Mouse (Mus musculus): ENCODE results near the gene Lsr. TPM values are rescaled to one million over a fixed set of nuclear protein-coding genes. Genes with fewer than 3 reads are reported as not detected.

Gene Lsr
- polyA plus RNA-seq, 1 experiment: 2.1 TPM

- Histone ChIP-seq H3K4me1 (peaks cover 38% of the 10 kb centered on the region), H3K36me3 (replicated peaks; ENCODE audit: low read length) (no peaks in the 10 kb centered on the region), H3K9me3 (no peaks in the 10 kb centered on the region), H3K4me3 (replicated peaks) (no peak overlapping the region), H3K27me3 (replicated peaks) (peaks cover 8% of the 10 kb centered on the region)
- TF ChIP-seq GATA1 (IDR thresholded peaks at IDR 0.05; ENCODE audit: borderline replicate concordance, low read length) (no peak), FLI1 (IDR thresholded peaks at IDR 0.05; ENCODE audit: low read length) (no peak)
These were observed 6.6 kb downstream of the Lsr start for GRCm38 (mm10) chr7:30966657-30967056.

DNA sequence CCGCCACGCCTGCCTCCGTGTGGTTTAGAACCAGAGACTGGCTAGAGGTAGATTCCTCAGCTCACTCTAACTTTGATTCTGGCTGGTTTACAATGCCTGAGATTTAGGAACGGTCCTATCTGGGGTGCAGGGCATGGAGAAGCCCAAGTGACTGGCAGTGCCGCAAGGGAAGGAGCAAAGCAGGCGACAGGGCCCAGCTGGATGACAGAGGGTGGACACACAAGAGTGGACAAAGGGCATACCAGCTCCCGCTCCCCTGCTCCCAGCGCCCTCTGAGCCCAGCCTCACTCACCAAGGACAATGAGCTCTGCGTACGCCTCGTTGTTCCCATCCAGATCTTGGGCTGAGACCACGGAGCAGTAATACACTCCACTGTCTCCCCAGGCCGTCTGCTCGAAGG lies 7.6 kb downstream of the Lsr start:
- Histone ChIP-seq H3K36me3 (replicated peaks; ENCODE audit: low read length) (no peaks in the 10 kb centered on the region), H3K4me1 (peaks cover 44% of the 10 kb centered on the region), H3K27me3 (replicated peaks) (peaks cover 5% of the 10 kb centered on the region), H3K4me3 (replicated peaks) (no peak overlapping the region), H3K9me3 (no peaks in the 10 kb centered on the region)
- no peak for TF ChIP-seq GATA1 (IDR thresholded peaks at IDR 0.05; ENCODE audit: borderline replicate concordance, low read length)
- TF ChIP-seq FLI1 (IDR thresholded peaks at IDR 0.05; ENCODE audit: low read length): no peak

DNA sequence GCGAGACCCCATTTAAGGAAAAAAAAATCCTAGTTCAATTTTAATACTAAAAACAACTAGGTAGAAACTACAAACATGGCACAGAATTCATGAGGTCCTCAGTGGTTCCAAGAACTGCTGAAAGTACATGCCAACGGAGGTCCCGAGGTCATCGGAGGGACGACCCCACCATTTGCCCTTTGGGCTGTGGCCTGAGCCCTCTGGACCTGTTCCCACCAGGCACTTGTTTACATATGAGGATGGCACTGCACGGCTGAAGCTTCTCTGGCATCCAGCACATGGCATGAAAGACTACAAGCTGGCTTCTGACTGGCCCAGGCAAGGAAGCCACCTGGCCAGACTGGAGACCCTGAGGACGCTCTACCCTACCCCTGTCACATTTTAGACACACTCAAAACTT lies 8.9 kb downstream of the Lsr start:
- Histone ChIP-seq H3K4me3 (replicated peaks) (no peak overlapping the region), H3K4me1 (peaks cover 46% of the 10 kb centered on the region), H3K9me3 (no peaks in the 10 kb centered on the region), H3K27me3 (replicated peaks) (peaks cover 5% of the 10 kb centered on the region), H3K36me3 (replicated peaks; ENCODE audit: low read length) (peaks cover 5% of the 10 kb centered on the region)
- TF ChIP-seq FLI1 (IDR thresholded peaks at IDR 0.05; ENCODE audit: low read length) (no peak), GATA1 (IDR thresholded peaks at IDR 0.05; ENCODE audit: borderline replicate concordance, low read length) (no peak)

- Histone ChIP-seq H3K4me1 (peaks cover 61% of the 10 kb centered on the region), H3K27me3 (replicated peaks) (peaks cover 5% of the 10 kb centered on the region), H3K9me3 (no peaks in the 10 kb centered on the region), H3K4me3 (replicated peaks) (no peak overlapping the region), H3K36me3 (replicated peaks; ENCODE audit: low read length) (peaks cover 20% of the 10 kb centered on the region)
- TF ChIP-seq GATA1 (IDR thresholded peaks at IDR 0.05; ENCODE audit: borderline replicate concordance, low read length): no peak
- no peak for TF ChIP-seq FLI1 (IDR thresholded peaks at IDR 0.05; ENCODE audit: low read length)
These were observed 10.4 kb downstream of the Lsr start for GRCm38 (mm10) chr7:30962862-30963261.

- Histone ChIP-seq H3K36me3 (replicated peaks; ENCODE audit: low read length) (peaks cover 26% of the 10 kb centered on the region), H3K27me3 (replicated peaks) (no peaks in the 10 kb centered on the region), H3K4me3 (replicated peaks) (no peak overlapping the region), H3K4me1 (peaks cover 60% of the 10 kb centered on the region), H3K9me3 (no peaks in the 10 kb centered on the region)
- no peak for TF ChIP-seq GATA1 (IDR thresholded peaks at IDR 0.05; ENCODE audit: borderline replicate concordance, low read length)
- no peak for TF ChIP-seq FLI1 (IDR thresholded peaks at IDR 0.05; ENCODE audit: low read length)
These were observed 13.4 kb downstream of the Lsr start for GRCm38 (mm10) chr7:30959786-30960349.

DNA sequence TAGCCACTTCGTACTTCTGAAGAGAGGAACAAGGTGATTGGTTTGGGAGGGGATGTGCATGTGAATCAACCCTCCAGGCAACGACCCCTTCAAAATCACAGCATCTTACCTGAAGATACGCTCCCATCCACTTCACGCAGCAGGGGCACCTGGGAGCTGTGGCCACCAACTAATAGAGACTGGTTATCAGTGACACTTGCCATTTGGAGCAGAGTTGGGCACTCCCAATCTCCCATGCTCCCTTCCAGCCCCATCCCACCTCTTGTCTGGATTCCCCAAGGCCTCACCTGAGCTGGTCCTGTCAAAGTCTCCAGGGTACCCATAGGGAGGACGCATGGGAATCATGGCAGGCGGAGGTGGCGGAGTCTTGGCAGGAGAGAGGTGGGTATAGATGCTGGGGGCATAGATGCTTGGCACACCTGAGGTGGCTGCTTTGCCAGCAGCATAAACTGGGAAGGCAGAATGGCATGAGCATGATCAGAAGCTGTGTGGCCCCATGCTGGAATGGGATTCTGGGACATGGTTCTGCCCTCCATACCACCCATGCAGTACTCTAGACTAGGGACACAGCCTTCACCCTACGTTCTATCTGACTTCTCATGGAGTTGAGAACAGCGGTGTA lies 14.3 kb downstream of the Lsr start:
- H3K4me3 ChIP-seq (replicated peaks): peak overlapping the region; percentile 98
- no peaks in the 10 kb centered on the region for H3K27me3 ChIP-seq (replicated peaks)
- TF ChIP-seq GATA1 (IDR thresholded peaks at IDR 0.05; ENCODE audit: borderline replicate concordance, low read length) (no peak), FLI1 (IDR thresholded peaks at IDR 0.05; ENCODE audit: low read length) (no peak)
- H3K36me3 ChIP-seq (replicated peaks; ENCODE audit: low read length): peaks cover 35% of the 10 kb centered on the region
- H3K4me1 ChIP-seq: peaks cover 68% of the 10 kb centered on the region
- no peaks in the 10 kb centered on the region for H3K9me3 ChIP-seq

DNA sequence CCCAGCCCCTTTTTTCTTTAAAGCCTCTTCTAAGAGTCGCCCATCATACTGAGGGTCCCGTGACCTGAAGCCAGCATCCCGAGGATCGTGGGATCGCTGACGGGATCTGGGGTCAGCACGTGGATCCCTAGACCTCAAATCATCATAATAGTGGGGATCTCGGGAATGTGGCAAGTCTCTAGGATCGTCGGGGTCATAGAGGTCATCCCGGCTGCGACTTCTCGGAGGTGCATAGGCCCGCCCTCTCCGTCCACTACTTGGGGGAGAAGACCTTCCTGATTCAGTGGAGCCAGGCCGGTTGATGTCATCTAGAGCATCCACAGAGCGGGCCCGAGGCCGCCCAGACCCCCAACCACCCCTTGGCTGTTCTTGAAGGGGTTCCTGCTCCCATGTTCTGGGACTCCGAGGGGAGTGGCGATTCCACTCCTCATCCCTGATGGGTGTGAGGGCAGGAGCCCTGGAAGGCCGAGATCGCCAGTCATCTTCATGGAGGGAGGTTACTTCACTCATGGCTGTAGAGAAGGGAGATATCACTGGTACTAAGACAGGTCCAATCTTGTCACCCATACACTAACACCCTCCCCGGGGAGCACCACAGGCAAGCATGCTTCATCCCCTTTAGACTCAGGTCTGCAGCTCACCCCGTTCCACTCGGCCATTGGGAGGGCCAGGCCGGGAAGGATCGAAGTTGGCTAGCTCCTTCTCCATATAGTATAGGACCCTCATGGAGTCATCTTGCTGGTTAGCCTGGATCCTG lies 15.0 kb downstream of the Lsr start:
- Histone ChIP-seq H3K9me3 (no peaks in the 10 kb centered on the region), H3K4me3 (replicated peaks) (peak overlapping the region; percentile 98), H3K27me3 (replicated peaks) (no peaks in the 10 kb centered on the region), H3K4me1 (peaks cover 70% of the 10 kb centered on the region), H3K36me3 (replicated peaks; ENCODE audit: low read length) (peaks cover 42% of the 10 kb centered on the region)
- TF ChIP-seq GATA1 (IDR thresholded peaks at IDR 0.05; ENCODE audit: borderline replicate concordance, low read length) (no peak), FLI1 (IDR thresholded peaks at IDR 0.05; ENCODE audit: low read length) (no peak)

DNA sequence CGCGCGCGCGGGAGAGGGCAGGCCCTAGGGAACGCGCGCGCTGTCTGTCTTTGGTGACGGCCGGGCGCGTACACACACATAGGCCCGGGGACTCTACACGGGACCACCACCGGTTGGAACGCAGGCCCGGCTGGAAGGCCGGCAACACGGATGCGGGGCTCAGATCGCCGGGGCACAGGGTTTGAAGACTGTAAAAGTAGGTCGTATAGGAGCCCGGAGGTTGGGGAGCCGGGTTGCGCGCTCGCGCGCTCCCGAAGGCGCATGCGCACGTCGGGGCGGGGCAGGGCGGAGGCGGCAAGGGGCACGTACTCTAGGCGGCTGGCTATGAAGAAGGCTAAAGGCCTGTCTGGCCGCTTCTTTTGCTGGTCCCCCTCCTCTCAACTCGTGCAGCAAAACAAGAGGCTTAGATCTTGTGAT lies 15.9 kb downstream of the Lsr start:
- no peaks in the 10 kb centered on the region for H3K9me3 ChIP-seq
- peaks cover 73% of the 10 kb centered on the region for H3K4me1 ChIP-seq
- TF ChIP-seq GATA1 (IDR thresholded peaks at IDR 0.05; ENCODE audit: borderline replicate concordance, low read length): no peak
- no peak for TF ChIP-seq FLI1 (IDR thresholded peaks at IDR 0.05; ENCODE audit: low read length)
- no peaks in the 10 kb centered on the region for H3K27me3 ChIP-seq (replicated peaks)
- peaks cover 51% of the 10 kb centered on the region for H3K36me3 ChIP-seq (replicated peaks; ENCODE audit: low read length)
- H3K4me3 ChIP-seq (replicated peaks): peak overlapping the region; percentile 98

GRCm38 (mm10) chr7:30956756-30957366 lies 16.4 kb downstream of the Lsr start, which contains the start of gene Usf2:
Usf2 (minus strand) TSS chr7:30956803.
- peak within 1 kb of the TSS; percentile 98 for H3K4me3 ChIP-seq (replicated peaks)

More at GRCm38 (mm10) chr7:30956756-30957366, 16.4 kb downstream of the Lsr start, which contains the start of gene Usf2:
- TF ChIP-seq FLI1 (IDR thresholded peaks at IDR 0.05; ENCODE audit: low read length) (no peak), GATA1 (IDR thresholded peaks at IDR 0.05; ENCODE audit: borderline replicate concordance, low read length) (no peak)
- Histone ChIP-seq H3K9me3 (no peaks in the 10 kb centered on the region), H3K36me3 (replicated peaks; ENCODE audit: low read length) (peaks cover 56% of the 10 kb centered on the region), H3K4me1 (peaks cover 68% of the 10 kb centered on the region), H3K27me3 (replicated peaks) (no peaks in the 10 kb centered on the region)

Data from megakaryocyte, embryonic 14.5 days (primary cell).